Mouse (Mus musculus): ENCODE results near the gene Rps6ka1. TPM values are rescaled to one million over a fixed set of nuclear protein-coding genes. Genes with fewer than 3 reads are reported as not detected.

Gene Rps6ka1
- total RNA-seq, 1 experiment from 2014 or later: 80.3 TPM

DNA sequence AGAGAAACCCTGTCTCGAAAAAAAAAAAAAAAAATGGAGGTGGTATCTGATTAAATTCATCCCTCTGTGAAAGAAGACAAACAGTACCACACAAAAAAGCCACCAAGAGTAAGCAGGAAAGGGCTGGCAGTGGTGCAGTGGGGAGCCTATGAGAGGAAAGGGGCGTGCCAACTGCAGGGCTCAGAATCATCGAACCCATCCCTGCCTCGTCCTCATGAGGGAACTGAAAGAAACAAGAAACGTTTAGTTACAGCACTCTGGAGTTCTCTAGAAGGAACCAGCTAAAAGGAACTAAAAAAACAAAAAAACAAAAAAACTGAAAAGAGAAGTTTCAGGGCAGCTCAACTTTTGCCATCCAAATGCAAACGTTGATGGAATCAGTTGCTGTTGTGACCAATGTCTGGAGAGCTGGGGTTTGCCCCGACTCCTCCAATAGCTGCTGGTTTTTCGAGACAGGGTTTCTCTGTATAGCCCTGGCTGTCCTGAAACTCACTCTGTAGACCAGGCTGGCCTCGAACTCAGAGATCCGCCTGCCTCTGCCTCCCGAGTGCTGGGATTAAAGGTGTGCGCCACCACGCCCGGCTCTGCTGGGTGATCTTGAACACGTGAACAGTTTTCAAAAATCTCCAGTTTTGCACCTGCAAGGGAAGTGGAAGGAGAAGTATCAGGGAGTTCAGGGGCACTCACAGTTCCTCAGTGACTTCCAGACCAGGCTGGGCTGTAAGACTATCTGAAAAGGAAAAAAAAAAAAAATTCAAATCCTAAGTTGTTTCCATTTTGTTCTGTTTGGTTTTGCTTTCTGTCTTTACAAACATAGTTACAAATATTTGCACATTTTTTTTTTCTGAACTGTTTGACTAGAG lies 83.0 kb downstream of the Rps6ka1 start:
- peak; percentile 92 for ATAC-seq (ENCODE audit: extremely low read depth, insufficient number of reproducible peaks, low FRiP score, poor library complexity, severe bottlenecking)

DNA sequence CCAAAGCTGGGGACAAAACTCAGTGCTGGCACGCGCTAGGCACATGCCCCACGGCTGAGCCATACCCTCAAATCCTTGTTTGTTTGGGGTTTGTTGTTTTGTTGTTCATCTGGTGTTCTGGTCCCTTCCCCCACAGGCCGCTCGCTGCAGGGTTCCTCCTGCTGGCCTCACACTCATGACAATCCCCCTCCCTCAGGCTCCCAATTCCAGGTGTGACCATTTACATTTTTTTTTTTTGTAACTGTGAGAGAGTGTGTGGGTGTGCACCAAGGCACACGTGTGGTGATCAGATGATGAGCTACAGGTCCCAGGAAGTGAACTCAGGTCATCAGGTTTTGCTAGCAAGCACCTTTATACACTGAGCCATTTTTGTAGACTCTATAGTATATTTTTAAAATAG lies 87.0 kb downstream of the Rps6ka1 start:
- no peak for ATAC-seq (ENCODE audit: extremely low read depth, insufficient number of reproducible peaks, low FRiP score, poor library complexity, severe bottlenecking)

Other genes with a start within 250 kb of the Rps6ka1 start
- gene Zdhhc18, start 237.6 kb downstream of the Rps6ka1 start, total RNA-seq (2017): 91.5 and 99.5 TPM in 2 replicates
- gene Pigv, start 215.2 kb downstream of the Rps6ka1 start, total RNA-seq (2017): 13.2 and 22.0 TPM in 2 replicates
- 97.9 and 100 TPM in 2 replicates for gene Arid1a, start 131.0 kb downstream of the Rps6ka1 start, total RNA-seq (2017)
- gene Hmgn2, start 80.9 kb upstream of the Rps6ka1 start, total RNA-seq (2017): 290 and 299 TPM in 2 replicates
- gene Dhdds, start 113.1 kb upstream of the Rps6ka1 start, total RNA-seq (2017): 15.6 and 16.6 TPM in 2 replicates
- 13.6 and 16.1 TPM in 2 replicates for gene Lin28a, start 131.0 kb upstream of the Rps6ka1 start, total RNA-seq (2017)
- gene Zfp683, start 166.0 kb upstream of the Rps6ka1 start, total RNA-seq (2017): 0.58 TPM in 1 of 2 replicates, not detected in the other
- gene Crybg2, start 173.0 kb upstream of the Rps6ka1 start, total RNA-seq (2017): 4.2 and 7.4 TPM in 2 replicates
- gene Cd52, start 207.3 kb upstream of the Rps6ka1 start, total RNA-seq (2017): 2,308 and 2,325 TPM in 2 replicates
- 15.0 and 22.1 TPM in 2 replicates for gene Ubxn11, start 214.8 kb upstream of the Rps6ka1 start, total RNA-seq (2017)
- gene Sh3bgrl3, start 241.0 kb upstream of the Rps6ka1 start, total RNA-seq (2017): 471 and 477 TPM in 2 replicates

All from neutrophil, adult 5-6 weeks (primary cell).